Mouse (Mus musculus) stomach, postnatal 0 days (tissue): ENCODE results near the gene Aagab.

ENCODE experiments used
- CTCF ChIP-seq: IDR thresholded peaks from 2 replicates; pipeline ENCODE4 v1.5.1; 2016; ENCODE audit warnings: antibody characterized with exemption, low read depth, mild to moderate bottlenecking, moderate library complexity
- EP300 ChIP-seq: optimal IDR thresholded peaks from 2 replicates; pipeline ENCODE3; 2016; ENCODE audit warnings: antibody characterized with exemption

DNA sequence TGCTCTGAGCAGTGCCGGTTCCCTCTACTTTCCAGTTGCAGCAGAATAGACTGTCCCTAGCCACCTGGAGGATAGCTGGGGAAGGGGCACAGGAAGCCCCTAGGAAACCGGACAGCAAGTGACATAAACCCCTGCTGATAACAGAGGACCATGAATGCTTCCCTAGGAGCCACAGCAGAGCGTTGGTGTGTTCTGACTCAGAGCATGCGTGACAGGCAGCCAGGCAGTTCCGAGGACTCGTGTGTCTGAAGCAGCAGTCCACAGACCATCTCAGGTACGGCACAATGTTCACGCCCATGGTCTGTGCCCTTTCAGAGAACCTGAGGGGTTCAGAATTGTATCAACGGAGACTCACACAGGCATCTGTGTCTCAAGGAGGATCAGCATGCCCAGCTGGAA lies 46.1 kb downstream of the Aagab start:
- TF ChIP-seq CTCF (0 out of 2 replicates have a peak, but pooled peaks have one; percentile 2), EP300 (no peak)
